Mouse (Mus musculus) embryonic fibroblast, embryonic 13.5 days (primary cell): ENCODE measurements around the gene Ddx55. TPM values are rescaled to one million over a fixed set of nuclear protein-coding genes. Genes with fewer than 3 reads are reported as not detected.
"Not testable (repeated sequence)": the region's sequence is repeated elsewhere in the genome, so short reads cannot be mapped to it uniquely, and the experiment has no call there.

ENCODE experiments used
- H3K27ac ChIP-seq: 2 replicates; pipeline ENCODE4 v1.5.1; 2012; ENCODE audit warnings: low read length, control low read depth, inconsistent platforms; ENCODE audit not compliant: insufficient read depth
- H3K4me1 ChIP-seq: 2 replicates; pipeline ENCODE4 v1.6.1; 2011; ENCODE audit warnings: low read length; ENCODE audit not compliant: control insufficient read depth, insufficient read depth
- H3K4me3 ChIP-seq: 2 replicates; pipeline ENCODE4 v1.5.1; 2011; ENCODE audit warnings: mild to moderate bottlenecking, control low read depth, low read length; ENCODE audit not compliant: insufficient read depth
- CTCF ChIP-seq: IDR thresholded peaks from 2 replicates; pipeline ENCODE4 v1.5.1; 2011; ENCODE audit warnings: mild to moderate bottlenecking, control low read depth, low read length, moderate library complexity, borderline replicate concordance; ENCODE audit not compliant: insufficient read depth
- POLR2A ChIP-seq: IDR thresholded peaks from 2 replicates; pipeline ENCODE4 v1.6.1; 2011; ENCODE audit warnings: low read depth, mild to moderate bottlenecking, control low read depth, low read length, moderate library complexity
- polyA plus RNA-seq: library from polyadenylated mRNA; stranded (reverse); fragments of >200 nt; gene quantifications from 2 replicates; pipeline ENCODE4 v1.2.4, GENCODE M21; 2011; ENCODE audit warnings: low read depth; ENCODE audit not compliant: missing spikeins, insufficient read length

Ddx55 gene
- polyA plus RNA-seq, 1 experiment = 8.1 TPM

DNA sequence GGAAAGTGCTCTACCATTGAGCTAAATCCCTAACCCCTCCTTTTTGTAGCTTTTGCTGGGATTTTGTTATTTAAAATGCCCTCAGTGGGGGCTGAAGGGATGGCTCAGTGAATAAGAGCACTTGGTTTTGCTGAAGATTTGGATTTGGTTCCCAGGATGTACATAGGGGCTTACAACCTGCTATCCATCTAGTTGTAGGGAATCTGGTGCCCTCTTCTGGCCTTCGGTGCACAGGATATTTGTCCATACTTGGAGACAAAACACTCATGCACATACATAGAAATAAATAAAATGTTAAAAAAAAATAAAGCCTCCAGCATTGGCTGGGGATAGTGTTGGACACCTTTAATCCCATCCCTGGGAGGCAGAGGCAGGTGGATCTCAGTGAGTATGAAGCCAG is 2.5 kb downstream of the Ddx55 start:
- Histone ChIP-seq H3K27ac (no peak overlapping the region), H3K4me1 (no peaks in the 10 kb centered on the region), H3K4me3 (no peak overlapping the region)
- TF ChIP-seq CTCF = no peak
- no peak for TF ChIP-seq POLR2A

DNA sequence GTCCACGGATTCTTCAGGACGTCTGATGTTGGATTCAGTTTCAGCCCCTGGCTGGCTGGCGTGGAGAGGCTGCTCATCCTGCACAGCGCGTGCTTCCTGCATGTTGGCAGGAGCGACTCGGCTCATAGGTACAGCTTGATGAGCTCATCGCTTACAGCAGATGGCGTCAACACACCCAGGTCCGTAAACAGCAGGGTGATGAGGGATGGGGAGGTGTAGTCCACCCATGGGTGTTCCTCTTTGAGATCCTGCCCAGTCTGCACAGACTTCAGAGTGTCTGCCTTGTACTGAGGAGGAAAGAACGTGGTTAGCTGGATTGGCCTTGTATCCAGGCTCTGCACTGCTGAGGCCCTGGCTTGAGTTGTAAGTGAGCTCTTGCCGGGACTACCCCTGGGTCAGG is 18.4 kb downstream of the Ddx55 start:
- H3K4me3 ChIP-seq = no peak overlapping the region
- H3K4me1 ChIP-seq = no peaks in the 10 kb centered on the region
- TF ChIP-seq POLR2A (no peak), CTCF (no peak)
- no peak overlapping the region for H3K27ac ChIP-seq

DNA sequence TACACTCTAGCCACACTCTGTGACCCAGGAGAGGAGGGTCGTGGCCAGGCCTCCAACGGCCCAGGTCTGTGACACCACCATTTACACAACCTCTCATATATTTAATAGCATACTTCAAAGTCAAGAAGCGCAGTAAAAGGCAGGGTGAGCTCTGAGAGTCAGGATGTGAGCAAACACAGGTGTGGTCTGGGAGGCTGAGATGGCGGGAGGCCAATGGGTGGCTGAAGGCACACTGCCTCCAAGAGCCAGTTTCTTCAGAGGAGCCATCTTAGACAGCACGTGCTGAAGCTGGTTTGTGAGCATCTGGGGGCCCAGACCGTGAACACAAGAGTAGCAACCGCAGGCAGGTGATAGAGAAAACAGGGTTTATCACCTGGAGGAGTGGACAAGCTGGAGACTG is 22.8 kb downstream of the Ddx55 start:
- no peak for TF ChIP-seq CTCF
- TF ChIP-seq POLR2A = no peak
- H3K27ac ChIP-seq = no peak overlapping the region
- H3K4me3 ChIP-seq = no peak overlapping the region
- no peaks in the 10 kb centered on the region for H3K4me1 ChIP-seq

DNA sequence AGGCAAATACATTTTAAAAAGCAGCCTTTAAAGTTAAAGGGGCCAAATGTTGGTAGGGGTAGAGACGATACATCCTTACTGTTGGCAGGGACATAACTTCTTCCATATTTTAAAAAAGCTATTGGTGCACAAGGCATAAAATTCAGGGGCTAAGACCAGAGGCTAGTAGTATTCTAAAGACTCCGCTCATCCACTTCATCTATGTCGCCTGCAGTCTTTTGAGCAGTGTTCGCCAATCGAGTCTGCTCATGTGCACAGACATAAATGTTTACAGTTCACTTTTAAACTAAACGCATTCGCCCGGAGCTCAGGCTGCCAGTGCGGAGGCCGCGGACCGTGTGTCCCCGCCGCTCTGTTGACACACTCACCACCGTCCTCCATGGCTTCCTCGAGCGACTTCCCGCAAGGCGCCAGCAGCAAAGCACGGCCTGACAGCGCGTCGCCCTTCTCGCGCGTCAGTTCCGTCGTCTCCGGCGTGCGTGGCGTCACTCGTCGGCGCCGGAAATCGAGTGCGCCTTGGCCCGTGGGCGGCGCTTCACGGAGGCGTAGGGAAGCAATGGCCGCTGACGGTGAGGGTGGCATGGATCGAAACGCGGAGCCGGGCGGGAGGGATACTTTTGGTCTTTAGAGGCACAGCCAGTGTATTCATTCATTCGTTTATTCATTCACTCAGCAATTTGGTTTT is 26.1 kb downstream of the Ddx55 start, which contains the start of the genes Eif2b1 and Gtf2h3:
TSS of gene Eif2b1 (minus strand) at position 499 of the 685 bp plus-strand sequence.
TSS of gene Gtf2h3 (plus strand) at position 508 of the 685 bp plus-strand sequence.
- H3K27ac ChIP-seq = no peak within 1 kb of the TSS
- no peaks in the 10 kb centered on the region for H3K4me1 ChIP-seq
- peak within 1 kb of the TSS; percentile 86 for H3K4me3 ChIP-seq
- TF ChIP-seq POLR2A (peak; percentile 93), CTCF (no peak)

DNA sequence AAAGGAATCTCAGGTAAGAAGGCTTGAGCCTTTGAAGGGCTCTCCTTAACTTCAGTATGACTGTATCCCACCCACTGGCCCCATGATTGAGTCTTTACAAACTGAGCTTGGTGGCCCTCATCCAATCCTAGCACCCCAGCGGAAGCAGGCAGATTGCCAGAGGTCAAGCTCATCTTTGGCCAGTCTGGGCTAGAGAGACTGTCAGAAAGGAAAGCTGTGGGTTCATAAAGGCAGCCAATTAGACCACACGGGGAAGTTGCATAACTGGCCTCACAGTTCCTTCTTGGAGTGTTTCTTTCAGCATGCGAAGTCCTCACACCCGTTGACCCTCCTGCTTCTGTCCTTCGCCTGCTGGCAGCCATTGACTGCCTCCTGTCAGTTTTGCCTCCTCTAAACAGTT is 29.9 kb downstream of the Ddx55 start:
- TF ChIP-seq CTCF = no peak
- no peak for TF ChIP-seq POLR2A

DNA sequence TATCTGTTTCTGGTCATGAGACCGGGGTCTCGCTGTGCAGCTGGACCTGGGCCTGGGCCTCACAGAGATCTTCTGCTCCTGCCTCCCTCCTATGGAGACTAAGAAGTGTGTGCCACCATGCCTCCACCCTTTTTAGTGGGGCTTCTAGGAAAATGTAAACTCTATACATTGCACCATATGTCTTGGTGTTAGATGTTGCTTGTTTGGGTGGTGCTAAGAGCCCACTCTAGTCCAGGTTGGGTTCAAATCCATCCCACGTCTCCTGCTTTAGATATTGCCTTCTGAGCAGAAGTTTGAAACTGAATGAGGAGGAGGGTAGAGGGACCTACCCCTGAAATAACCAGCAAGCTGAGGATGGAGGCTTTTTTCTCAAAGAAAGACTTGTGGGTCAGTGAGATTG is 40.1 kb downstream of the Ddx55 start:
- H3K4me1 ChIP-seq = no peaks in the 10 kb centered on the region
- no peak overlapping the region for H3K27ac ChIP-seq
- H3K4me3 ChIP-seq = no peak overlapping the region
- no peak for TF ChIP-seq CTCF
- TF ChIP-seq POLR2A = no peak

More for the DNA sequence above, 29.9 kb downstream of the Ddx55 start:
- Histone ChIP-seq H3K4me3 (no peak overlapping the region), H3K4me1 (no peaks in the 10 kb centered on the region), H3K27ac (no peak overlapping the region)

DNA sequence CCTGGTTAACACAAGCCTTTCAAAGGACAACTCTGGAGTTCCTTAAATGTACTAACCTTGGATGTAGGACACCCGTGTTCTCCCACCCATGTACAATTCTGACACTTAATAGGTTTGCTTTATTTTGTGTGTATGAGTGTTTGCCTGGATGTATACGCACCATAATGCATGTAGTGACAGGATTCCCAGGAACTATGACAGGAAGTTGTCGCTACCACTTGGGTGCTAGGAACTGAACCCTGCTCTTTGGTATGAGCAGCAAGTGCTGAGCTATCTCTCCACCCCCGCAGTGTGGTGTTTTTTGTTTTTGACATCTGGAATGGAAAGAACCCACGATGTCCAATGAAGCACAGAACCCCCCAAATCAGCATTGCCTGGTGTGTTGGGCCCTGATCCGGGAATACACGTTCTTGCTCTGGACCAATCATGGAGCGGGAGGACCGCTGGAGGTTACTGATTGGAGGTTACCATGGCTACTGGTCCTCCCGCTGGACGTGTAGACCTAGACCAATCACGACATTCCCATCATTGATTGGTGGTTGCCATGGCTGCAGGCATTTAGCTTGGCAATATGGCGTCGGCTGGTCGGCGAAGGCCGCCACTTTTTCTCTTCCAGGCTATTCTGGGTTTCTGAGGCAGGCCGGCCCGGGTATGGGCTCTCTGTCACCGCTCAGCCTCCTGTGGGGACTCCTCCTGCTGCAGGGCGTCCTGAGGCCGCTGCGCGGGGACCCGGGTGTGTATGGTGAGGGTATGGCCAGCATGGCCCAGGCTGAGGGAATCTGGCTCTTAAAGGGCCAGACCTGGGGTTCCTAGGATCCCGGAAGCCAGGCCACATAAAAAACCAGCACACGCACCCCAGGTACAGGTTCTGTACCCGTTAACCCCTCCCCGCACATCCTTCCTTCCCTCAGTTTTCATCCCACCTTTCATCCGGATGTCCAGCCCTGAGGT is 45.8 kb downstream of the Ddx55 start:
- H3K4me3 ChIP-seq = peak overlapping the region; percentile 82
- no peak; the same call in 1 of the 2 replicates for TF ChIP-seq POLR2A
- no peak for TF ChIP-seq CTCF
- no peak overlapping the region for H3K27ac ChIP-seq
- H3K4me1 ChIP-seq = 0 out of 2 replicates have a peak, but pooled peaks cover 4% of the 10 kb centered on the region

DNA sequence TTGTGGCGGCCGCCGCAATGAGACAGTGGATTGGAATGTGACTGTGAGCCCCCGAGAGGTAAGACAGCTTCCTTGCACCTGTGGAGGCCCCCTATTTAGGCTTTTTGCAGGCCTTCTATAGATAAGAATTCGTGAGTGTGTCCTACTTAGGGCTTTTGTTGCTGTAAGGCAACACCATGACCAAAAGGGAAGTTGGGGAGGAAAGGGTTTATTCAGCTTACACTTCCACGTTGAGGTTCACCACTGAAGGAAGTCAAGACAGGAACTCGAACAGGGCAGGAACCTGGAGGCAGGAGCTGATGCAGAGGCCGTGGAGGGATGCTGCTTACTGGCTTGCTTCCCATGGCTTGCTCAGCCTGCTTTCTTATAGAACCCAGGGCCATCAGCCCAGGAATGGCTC is 47.1 kb downstream of the Ddx55 start:
- H3K4me1 ChIP-seq = not testable (repeated sequence)

DNA sequence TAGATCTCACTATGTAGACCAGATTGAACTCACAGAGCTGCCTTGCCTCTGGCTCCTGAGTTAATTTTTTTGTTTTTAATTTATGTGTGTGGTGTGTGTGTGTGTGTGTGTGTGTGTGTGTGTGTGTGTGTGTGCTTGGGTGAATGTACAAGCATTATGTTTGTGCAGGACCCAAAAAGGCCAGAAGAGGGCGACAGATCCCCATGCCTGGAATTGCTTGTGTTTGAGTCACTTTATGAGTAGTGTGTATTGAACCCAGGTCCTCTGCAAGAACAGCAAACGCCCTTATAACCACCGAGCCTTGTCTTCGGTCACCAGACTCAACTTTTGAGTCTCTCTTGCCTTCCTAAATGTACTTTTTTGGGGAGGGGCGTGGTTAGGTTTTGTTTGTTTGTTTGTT is 49.7 kb downstream of the Ddx55 start:
- Histone ChIP-seq H3K4me1 (0 out of 2 replicates have a peak, but pooled peaks cover 4% of the 10 kb centered on the region), H3K27ac (no peak overlapping the region), H3K4me3 (no peak overlapping the region)
- no peak for TF ChIP-seq POLR2A
- no peak for TF ChIP-seq CTCF

More for the DNA sequence above, 47.1 kb downstream of the Ddx55 start:
- H3K4me3 ChIP-seq, H3K27ac ChIP-seq: not testable (repeated sequence)

DNA sequence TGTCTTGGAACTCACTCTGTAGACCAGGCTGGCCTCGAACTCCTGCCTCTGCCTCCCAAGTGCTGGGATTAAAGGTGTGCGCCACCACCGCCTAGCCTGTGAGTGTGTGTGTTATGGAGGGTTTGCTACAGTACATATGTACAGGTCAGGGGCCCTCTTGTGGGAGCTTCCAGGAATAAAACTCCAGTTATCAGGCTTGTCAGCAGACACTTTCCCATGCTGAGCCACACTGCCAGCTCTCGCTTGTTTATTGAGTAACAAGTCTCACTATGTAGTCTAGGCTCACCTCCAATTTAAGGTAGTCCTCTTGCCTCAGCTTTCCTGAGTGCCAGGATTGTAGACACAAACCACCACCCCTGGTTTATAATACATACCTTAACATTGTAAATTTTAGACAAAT is 51.6 kb downstream of the Ddx55 start:
- H3K4me3 ChIP-seq = no peak overlapping the region
- 0 out of 2 replicates have a peak, but pooled peaks cover 4% of the 10 kb centered on the region for H3K4me1 ChIP-seq
- TF ChIP-seq CTCF (no peak), POLR2A (no peak)
- H3K27ac ChIP-seq = no peak overlapping the region
